Mouse (Mus musculus) cerebellum, adult 2 months (tissue): ENCODE measurements around the gene Vax2.

Source experiments
- CTCF ChIP-seq: fragments of 200-500 bp; IDR thresholded peaks from 2 replicates; pipeline ENCODE4 v1.5.1; 2011; ENCODE audit warnings: low read depth, mild to moderate bottlenecking, control low read depth, low read length, moderate library complexity, borderline replicate concordance; ENCODE audit not compliant: insufficient read depth
- POLR2A ChIP-seq: fragments of 200-500 bp; IDR thresholded peaks from 2 replicates; pipeline ENCODE4 v1.6.1; 2011; ENCODE audit warnings: low read length, control low read depth, borderline replicate concordance; ENCODE audit not compliant: insufficient read depth

DNA sequence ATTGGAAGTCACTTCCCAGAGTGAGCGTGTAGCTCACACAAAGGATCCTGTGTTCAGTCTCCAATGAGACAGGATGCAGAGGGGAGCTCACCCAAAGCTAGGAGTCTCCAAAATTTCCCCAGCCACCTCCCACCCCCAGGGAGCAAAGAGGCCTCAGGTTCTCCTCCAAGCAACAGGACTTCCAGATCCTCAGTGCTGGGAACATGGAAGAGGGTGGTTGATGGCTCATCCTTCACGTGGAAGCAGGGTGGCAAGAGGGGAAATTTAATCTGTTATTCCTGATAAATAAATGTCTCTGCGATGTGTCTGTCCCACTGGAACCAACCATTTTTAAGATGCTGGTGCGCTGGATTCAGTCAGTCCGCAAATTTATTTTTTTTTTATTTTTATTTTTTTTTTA lies 6.4 kb upstream of the Vax2 start:
- no peak for TF ChIP-seq CTCF
- no peak for TF ChIP-seq POLR2A
